ENCODE assay signal across 21 mouse cellular contexts in genomic region chr13:114170061-114170460, GRCm38 (mm10).
DNase-seq lines count a peak whose midpoint lies in the region; ATAC-seq and TF ChIP-seq lines count a peak whose summit lies in the region.
"Had no signal": no experiment of that assay in that cellular context is flagged by ENCODE, and none has a peak within 500 bp of the region (broad histone marks: within the 10 kb centered on the region; RNA-seq: fewer than 3 reads in every experiment).

No protein-coding gene starts in this region.

- H3K4me2 ChIP-seq in midbrain, postnatal 0 days (ENCODE audit: low read depth, low read length, poor library complexity, severe bottlenecking): no peak overlapping the region
- H3K4me2 ChIP-seq: embryonic facial prominence, embryonic 13.5 days; embryonic facial prominence, embryonic 15.5 days; forebrain, embryonic 12.5 days had no signal

- no peaks in the 10 kb centered on the region for H3K36me3 ChIP-seq in heart, embryonic 10.5 days
- no peaks in the 10 kb centered on the region for H3K36me3 ChIP-seq in midbrain, postnatal 0 days (ENCODE audit: insufficient read depth, low read length)
- H3K36me3 ChIP-seq: embryonic facial prominence, embryonic 13.5 days; embryonic facial prominence, embryonic 15.5 days; forebrain, embryonic 10.5 days; forebrain, embryonic 12.5 days had no signal

- H3K4me3 ChIP-seq in heart, embryonic 10.5 days: no peak overlapping the region
- H3K4me3 ChIP-seq in midbrain, postnatal 0 days (ENCODE audit: low read depth, low read length): no peak overlapping the region
- H3K4me3 ChIP-seq: embryonic facial prominence, embryonic 13.5 days; embryonic facial prominence, embryonic 15.5 days; erythroblast, embryonic 14.5 days; forebrain, embryonic 10.5 days; forebrain, embryonic 12.5 days had no signal

- H3K27me3 ChIP-seq in heart, embryonic 10.5 days (ENCODE audit: insufficient read depth, poor library complexity, severe bottlenecking): no peaks in the 10 kb centered on the region
- H3K27me3 ChIP-seq in midbrain, postnatal 0 days (ENCODE audit: insufficient read depth, low read length): no peaks in the 10 kb centered on the region
- H3K27me3 ChIP-seq: embryonic facial prominence, embryonic 13.5 days; forebrain, embryonic 12.5 days had no signal

- DNase-seq in heart, adult 11 months: peak; percentile 86
- no peak for DNase-seq in heart, embryonic 10.5 days (ENCODE audit: low spot score)
- DNase-seq in lung, postnatal 10 days: peak; percentile 16
- DNase-seq in lung, postnatal 14 days: no peak
- DNase-seq in midbrain, postnatal 0 days (ENCODE audit: low spot score): no peak
- DNase-seq: adrenal gland, adult 2 months; adrenal gland, postnatal 10 days; adrenal gland, postnatal 25 days; cerebellum, adult 11 months; cerebellum, adult 18-20 months; cerebellum, adult 8-10 months; cerebellum, adult 9-11 months; cerebellum, postnatal 14 days; cerebellum, postnatal 36 days had no signal

- peaks cover 7% of the 10 kb centered on the region for H3K4me1 ChIP-seq in heart, embryonic 10.5 days
- no peaks in the 10 kb centered on the region for H3K4me1 ChIP-seq in midbrain, postnatal 0 days (ENCODE audit: insufficient read depth, low read length)
- H3K4me1 ChIP-seq: embryonic facial prominence, embryonic 15.5 days; forebrain, embryonic 10.5 days; forebrain, embryonic 12.5 days had no signal

- no peak for ATAC-seq in midbrain, postnatal 0 days (ENCODE audit: low FRiP score)
- ATAC-seq: forebrain, embryonic 14.5 days; forebrain, embryonic 16.5 days had no signal

- H3K9ac ChIP-seq in midbrain, postnatal 0 days (replicated peaks; ENCODE audit: low read length, poor library complexity, severe bottlenecking): no peak overlapping the region
- H3K9ac ChIP-seq: embryonic facial prominence, embryonic 13.5 days; embryonic facial prominence, embryonic 15.5 days; forebrain, embryonic 12.5 days had no signal

- no peak overlapping the region for H3K27ac ChIP-seq in heart, embryonic 10.5 days
- no peak overlapping the region for H3K27ac ChIP-seq in midbrain, postnatal 0 days (ENCODE audit: low read depth, low read length)
- H3K27ac ChIP-seq: embryonic facial prominence, embryonic 13.5 days; embryonic facial prominence, embryonic 15.5 days; forebrain, embryonic 10.5 days; forebrain, embryonic 12.5 days had no signal

- no peak for TF ChIP-seq CTCF in midbrain, postnatal 0 days (IDR thresholded peaks at IDR 0.05)

- 65% methylated on average over 5 of the region's 5 CpGs for WGBS in heart, embryonic 10.5 days
- 92% methylated on average over 5 of the region's 5 CpGs for WGBS in midbrain, postnatal 0 days

- H3K9me3 ChIP-seq in heart, embryonic 10.5 days: no peaks in the 10 kb centered on the region
- H3K9me3 ChIP-seq in midbrain, postnatal 0 days (ENCODE audit: low read length): no peaks in the 10 kb centered on the region
- H3K9me3 ChIP-seq: embryonic facial prominence, embryonic 13.5 days; embryonic facial prominence, embryonic 15.5 days; forebrain, embryonic 10.5 days; forebrain, embryonic 12.5 days had no signal

Comparison
In these comparisons a context has a peak if more than half of its experiments do, and no peak if none do; other contexts are left out.
1. DNase-seq: peak in heart, adult 11 months (single experiment) and lung, postnatal 10 days (single experiment); none in heart, embryonic 10.5 days (single experiment), lung, postnatal 14 days (single experiment) and midbrain, postnatal 0 days (single experiment).